Mouse (Mus musculus) left cerebral cortex, adult 18-20 months (tissue): Measurements from ENCODE around the gene Ccnd2. TPM values are rescaled to one million over a fixed set of nuclear protein-coding genes. Genes with fewer than 3 reads are reported as not detected.

Source experiments
- DNase-seq, 2 experiments: peaks; one replicate each; pipeline ENCODE4 v3.0.0; 2021 to 2022; ENCODE audit warnings: low spot score in 2 of 2, mixed read lengths in 1 of 2
- total RNA-seq, 2 experiments: library from RNA; stranded (reverse); gene quantifications; 2 replicates each; pipeline ENCODE4 v1.2.3; 2021

Ccnd2 gene
- total RNA-seq, 2 experiments from 2014 or later: 79.9 to 83.3 TPM

- peak; percentile 90 to 95 for DNase-seq
Observed at GRCm38 (mm10) chr6:127109402-127109930, 42.5 kb downstream of the Ccnd2 start, which contains the start of gene Tigar. Gene Tigar, minus strand, starts transcription at chr6:127109557.

GRCm38 (mm10) chr6:127108368-127109060, 43.5 kb downstream of the Ccnd2 start:
- DNase-seq: no peak

- no peak for DNase-seq
Observed at GRCm38 (mm10) chr6:127107413-127107812, 44.6 kb downstream of the Ccnd2 start.

GRCm38 (mm10) chr6:127106726-127107125, 45.3 kb downstream of the Ccnd2 start:
- DNase-seq: no peak

- peak in 1 of 2 experiments; percentile 23 for DNase-seq
Observed at GRCm38 (mm10) chr6:127106189-127106588, 45.8 kb downstream of the Ccnd2 start.

- DNase-seq: peak in 1 of 2 experiments; percentile 30
Observed at GRCm38 (mm10) chr6:127105107-127105506, 46.9 kb downstream of the Ccnd2 start.

- no peak for DNase-seq
Observed at GRCm38 (mm10) chr6:127104396-127105029, 47.5 kb downstream of the Ccnd2 start.

GRCm38 (mm10) chr6:127103506-127104275, 48.3 kb downstream of the Ccnd2 start:
- DNase-seq: no peak

- DNase-seq: peak; percentile 25 to 44
Observed at GRCm38 (mm10) chr6:127094565-127094964, 57.4 kb downstream of the Ccnd2 start.

- peak; percentile 63 to 72 for DNase-seq
Observed at GRCm38 (mm10) chr6:127086739-127087138, 65.3 kb downstream of the Ccnd2 start.

- DNase-seq: no peak
Observed at GRCm38 (mm10) chr6:127081820-127082219, 70.2 kb downstream of the Ccnd2 start.

- DNase-seq: peak; percentile 75 to 87
Observed at GRCm38 (mm10) chr6:127079867-127080731, 71.9 kb downstream of the Ccnd2 start.

Other genes with a start within 250 kb of the Ccnd2 start
- under 1 TPM in 1 of 2 experiments, not detected in 1; 0.23 TPM for gene Dyrk4, start 230.4 kb downstream of the Ccnd2 start, total RNA-seq
- gene Rad51ap1, start 212.6 kb downstream of the Ccnd2 start, total RNA-seq: 1 to 10 TPM; 1.1 to 3.1 TPM
- 10 to 100 TPM; 47.2 to 47.4 TPM for gene D6Wsu163e, start 212.2 kb downstream of the Ccnd2 start, total RNA-seq
- not detected for gene Fgf6, start 136.6 kb downstream of the Ccnd2 start, total RNA-seq
- under 1 TPM; 0.40 to 0.49 TPM for gene Fgf23, start 79.3 kb downstream of the Ccnd2 start, total RNA-seq
- gene Tigar, start 42.6 kb downstream of the Ccnd2 start, total RNA-seq: 10 to 100 TPM; 24.9 to 29.8 TPM